Mouse (Mus musculus) gastrocnemius, postnatal 14 days (tissue): ENCODE results near the gene 4931409K22Rik. TPM values are rescaled to one million over a fixed set of nuclear protein-coding genes. Genes with fewer than 3 reads are reported as not detected.

Source experiments
- DNase-seq: peaks from one replicate; pipeline ENCODE4 v3.0.0; 2021; ENCODE audit warnings: mixed read lengths
- intact Hi-C: fragments of 180-260 bp; cut with DNase I; formaldehyde crosslinking; loops from one replicate; pipeline ENCODE4 v1.15.1; 2025; ENCODE audit warnings: low total_unique reads
- total RNA-seq, 2 experiments: library from RNA; stranded (reverse); gene quantifications; 2 replicates each; pipeline ENCODE4 v1.2.3; 2021

Gene 4931409K22Rik
- total RNA-seq, 2 experiments from 2014 or later = not detected

- intact Hi-C loops = no loop called here
Observed at GRCm38 (mm10) chr5:24551317-24551688, 5.3 kb downstream of the 4931409K22Rik start.

GRCm38 (mm10) chr5:24550598-24551316 lies 5.9 kb downstream of the 4931409K22Rik start:
- peak; percentile 57 for DNase-seq
- intact Hi-C loops = no loop called here

More at GRCm38 (mm10) chr5:24551317-24551688, 5.3 kb downstream of the 4931409K22Rik start:
- DNase-seq = no peak

GRCm38 (mm10) chr5:24542643-24543042 lies 14.0 kb downstream of the 4931409K22Rik start:
- intact Hi-C loops = no loop called here
- DNase-seq = no peak

- intact Hi-C loops = no loop called here
- DNase-seq = no peak
Observed at GRCm38 (mm10) chr5:24541144-24541569, 15.5 kb downstream of the 4931409K22Rik start.

DNA sequence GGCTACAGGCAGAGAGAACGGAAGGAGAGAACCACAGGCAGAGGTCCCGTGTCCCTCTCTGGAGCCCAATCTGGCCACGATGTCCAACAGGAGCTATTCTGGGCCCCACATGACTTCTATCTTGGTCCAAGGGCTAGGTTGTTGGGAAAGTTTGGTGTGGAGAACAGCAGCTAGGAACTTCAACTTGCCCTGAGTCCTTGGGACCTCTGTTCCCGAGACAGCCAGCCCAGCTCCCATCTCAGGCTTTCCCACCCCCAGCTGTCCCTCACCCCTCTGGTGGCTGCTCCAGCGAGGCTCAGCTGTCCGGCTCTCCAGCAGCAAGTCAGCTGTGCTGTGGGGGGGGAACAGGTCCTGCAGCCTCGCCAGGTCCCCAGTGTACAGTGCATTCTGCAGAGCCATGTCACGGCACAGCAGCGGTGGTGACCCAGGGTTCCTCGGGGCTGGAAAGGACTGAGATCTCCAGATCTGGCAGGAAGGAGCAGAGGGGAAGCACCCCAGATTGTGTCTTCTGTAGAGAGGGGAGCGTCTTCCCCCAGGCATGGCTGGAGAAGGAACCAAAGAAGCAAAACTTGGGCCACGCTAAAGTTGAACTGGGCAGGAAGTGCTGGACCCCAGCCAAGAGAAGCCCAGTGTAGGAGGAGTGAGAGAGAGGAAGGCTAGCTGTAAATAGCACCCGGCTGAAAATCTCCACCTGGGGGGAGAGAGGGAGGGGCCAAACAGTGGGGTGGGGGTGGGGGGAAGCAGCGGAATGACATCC lies 16.0 kb downstream of the 4931409K22Rik start, which contains the start of gene Asb10:
Asb10 (minus strand) TSS at position 592 of the 757 bp plus-strand sequence.
- intact Hi-C loops = no loop called here

DNA sequence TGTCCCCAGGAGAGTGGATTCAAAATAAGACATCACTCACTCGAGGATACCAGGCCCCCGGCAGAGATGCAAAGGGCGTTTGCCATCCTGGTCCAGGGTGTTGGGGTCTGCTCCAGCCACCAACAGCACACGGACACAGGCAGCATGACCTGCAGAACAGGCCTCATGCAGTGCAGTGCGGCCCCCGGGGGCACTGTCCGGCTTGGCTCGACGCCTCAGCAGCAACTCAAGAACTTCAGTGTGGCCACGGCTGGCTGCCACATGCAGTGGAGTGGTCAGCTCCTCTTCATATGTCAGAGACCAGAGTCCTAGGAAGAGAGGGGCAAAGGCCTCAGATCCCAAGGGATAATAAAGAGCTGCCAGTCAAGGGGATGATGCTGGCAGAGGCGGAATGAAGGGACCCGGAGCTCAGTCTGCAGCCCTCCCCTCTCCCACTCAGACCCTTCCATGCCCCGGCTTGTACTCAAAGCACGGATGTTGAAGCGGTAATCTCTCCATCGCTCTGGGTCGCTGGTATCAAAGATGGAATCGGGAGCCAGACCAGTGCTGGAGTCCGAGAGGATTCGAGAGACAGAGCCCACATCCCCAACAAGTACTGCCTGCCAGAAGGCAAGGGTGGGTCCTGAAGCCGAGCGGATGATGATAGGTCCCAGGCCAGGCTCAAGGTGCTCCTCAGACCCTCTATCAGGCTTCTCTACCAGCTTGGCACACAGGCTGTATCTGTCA lies 16.9 kb downstream of the 4931409K22Rik start:
- DNase-seq = no peak
- intact Hi-C loops = loop anchor here (10.0 kb wide), 1 partner anchor 115 kb away; no protein-coding TSS in a partner anchor

More for the DNA sequence above, 16.0 kb downstream of the 4931409K22Rik start, which contains the start of gene Asb10:
- peak; percentile 87 for DNase-seq

DNA sequence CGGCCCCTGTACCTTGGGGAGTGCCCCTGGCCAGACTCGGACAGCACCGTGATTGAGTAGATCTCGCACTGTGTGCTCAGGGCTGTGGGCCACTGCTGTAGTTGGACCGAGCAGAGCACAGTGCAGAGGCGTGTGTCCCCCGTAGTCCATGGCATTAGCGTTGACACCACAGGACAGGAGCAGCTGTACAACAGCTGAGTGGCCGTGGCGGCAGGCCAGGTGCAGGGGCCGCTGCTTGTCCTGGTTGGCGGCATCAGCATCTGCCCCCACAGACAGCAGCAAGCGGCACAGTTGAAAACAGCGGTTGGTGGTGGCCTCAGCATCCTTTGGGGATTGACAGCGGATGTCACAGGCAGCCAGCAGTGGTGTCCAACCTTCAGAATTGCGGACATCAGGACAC lies 19.0 kb downstream of the 4931409K22Rik start:
- intact Hi-C loops = loop anchor here (10.0 kb wide), 1 partner anchor 117 kb away; no protein-coding TSS in a partner anchor
- peak; percentile 72 for DNase-seq

GRCm38 (mm10) chr5:24536511-24536910 lies 20.1 kb downstream of the 4931409K22Rik start:
- intact Hi-C loops = loop anchor here (10.0 kb wide), 1 partner anchor 118 kb away; no protein-coding TSS in a partner anchor
- no peak for DNase-seq

DNA sequence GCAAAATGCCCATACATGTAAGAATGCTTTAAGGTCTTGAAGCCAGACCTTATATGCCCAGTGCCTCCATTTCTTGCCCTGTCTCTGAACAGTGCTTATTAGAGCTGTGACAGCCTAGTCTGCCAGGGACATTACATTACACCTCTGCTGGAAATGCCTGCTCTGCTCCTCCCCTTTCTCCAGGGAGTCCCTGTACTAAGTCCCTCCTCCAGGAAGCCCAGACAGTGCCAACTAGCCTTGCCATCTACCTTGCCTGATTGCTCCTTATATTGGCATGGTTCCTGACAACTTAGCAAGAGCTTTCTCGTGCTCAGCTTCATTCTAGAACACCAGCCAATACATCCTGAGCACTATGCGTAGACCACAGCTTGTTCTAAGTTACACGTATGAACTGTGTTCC lies 20.9 kb downstream of the 4931409K22Rik start:
- no peak for DNase-seq

DNA sequence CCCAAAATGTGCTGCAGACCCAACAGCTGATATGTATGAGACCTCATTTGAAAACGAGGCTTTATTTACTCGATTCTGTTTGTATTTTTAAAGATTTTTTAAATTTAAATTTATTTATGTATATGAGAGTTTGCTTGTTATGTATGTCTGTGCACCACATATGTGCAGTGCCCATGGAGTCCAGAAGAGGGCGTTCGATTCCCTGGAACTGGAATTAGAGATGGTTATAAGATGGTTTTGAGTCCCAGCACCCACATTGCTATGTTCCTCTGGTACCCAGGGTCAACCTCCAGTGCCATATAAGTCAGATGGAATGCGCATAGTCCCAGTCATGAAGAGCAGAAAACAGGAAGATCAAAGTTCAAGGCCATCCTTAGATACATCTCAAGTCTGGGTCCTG lies 22.3 kb downstream of the 4931409K22Rik start:
- intact Hi-C loops = loop anchor here (5.0 to 10.0 kb wide), 2 partner anchors 58 to 121 kb away; no protein-coding TSS in a partner anchor
- DNase-seq = no peak

More for the DNA sequence above, 20.9 kb downstream of the 4931409K22Rik start:
- intact Hi-C loops = loop anchor here (10.0 kb wide), 1 partner anchor 119 kb away; no protein-coding TSS in a partner anchor

GRCm38 (mm10) chr5:24533391-24533790 lies 23.2 kb downstream of the 4931409K22Rik start:
- intact Hi-C loops = loop anchor here (5.0 to 10.0 kb wide), 2 partner anchors 59 to 121 kb away; no protein-coding TSS in a partner anchor
- DNase-seq = no peak

DNA sequence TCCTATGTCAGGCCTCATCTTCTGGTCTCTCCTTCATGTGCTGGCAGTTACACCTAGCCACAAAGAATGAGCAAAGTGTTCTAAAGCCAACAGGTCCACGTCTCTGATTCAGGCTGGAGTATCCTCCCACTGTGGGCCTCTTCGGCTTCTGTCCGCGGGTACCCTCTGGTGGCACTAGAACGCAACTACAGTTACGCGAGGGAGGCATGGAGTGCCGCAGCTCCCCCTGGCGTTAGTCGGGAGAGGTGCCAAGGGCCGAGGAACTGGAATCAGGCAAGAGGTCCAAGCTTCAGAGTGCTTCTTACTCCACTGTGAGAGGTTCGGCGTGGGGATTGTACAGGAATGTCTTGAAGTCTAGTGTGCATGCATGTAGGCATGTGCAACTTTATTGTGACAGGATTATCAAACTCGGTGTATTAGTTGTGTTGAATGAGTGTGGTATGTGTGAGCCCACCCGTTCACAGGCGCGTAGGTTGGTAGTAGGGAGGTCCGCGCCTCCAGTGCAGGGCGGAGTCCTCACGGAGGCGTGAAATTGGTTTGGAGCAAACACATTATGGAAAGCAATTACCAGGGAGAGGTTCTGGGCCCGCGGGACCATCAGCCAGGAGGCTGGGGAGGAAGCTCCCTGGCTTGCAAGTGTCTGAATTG lies 26.4 kb downstream of the 4931409K22Rik start:
- DNase-seq = peak; percentile 94
- intact Hi-C loops = loop anchor here (5.0 to 10.0 kb wide), 2 partner anchors 62 to 125 kb away; no protein-coding TSS in a partner anchor

DNA sequence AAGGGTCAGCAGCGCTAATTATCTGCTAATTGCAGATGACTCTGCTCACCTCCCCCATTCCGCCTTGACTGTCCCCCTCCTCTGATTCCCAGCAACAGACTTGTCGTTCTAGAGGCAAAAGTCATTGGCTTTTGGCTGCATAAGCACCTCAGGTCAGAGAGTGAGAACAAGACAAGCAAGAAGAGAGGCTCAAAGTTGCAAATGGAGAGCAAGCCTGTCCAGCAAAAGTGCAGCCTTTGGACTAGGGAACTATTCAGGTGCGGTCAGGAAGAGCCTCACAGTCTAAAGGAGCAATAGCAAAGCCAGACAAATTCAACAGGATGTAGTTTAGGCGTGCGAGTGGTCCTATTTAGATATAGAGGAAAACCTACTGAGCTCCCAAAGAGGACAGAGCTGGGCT lies 28.8 kb downstream of the 4931409K22Rik start:
- intact Hi-C loops = loop anchor here (5.0 kb wide), 1 partner anchor 45 kb away; no protein-coding TSS in a partner anchor

DNA sequence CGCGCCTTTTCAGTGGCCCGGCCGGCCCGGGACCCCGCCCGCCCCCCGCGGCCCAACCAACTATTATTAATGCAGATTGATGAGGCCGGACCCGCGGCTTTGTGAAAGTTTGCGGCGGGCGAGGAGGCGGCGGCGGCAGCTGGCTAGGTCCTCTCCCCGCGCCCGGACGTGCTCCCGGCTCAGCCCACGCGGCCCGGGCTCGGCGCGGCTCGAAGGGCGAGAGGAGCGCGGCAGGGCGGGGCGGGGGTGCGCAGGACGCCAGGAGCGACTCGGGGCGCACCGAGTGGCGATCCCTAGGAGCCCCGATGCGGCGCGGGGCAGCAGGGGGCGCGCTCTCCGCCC lies 29.7 kb downstream of the 4931409K22Rik start, which contains the start of gene Gbx1:
Gbx1 (minus strand) TSS at position 314 of the 342 bp plus-strand sequence.
- DNase-seq = peak; percentile 43
- intact Hi-C loops = loop anchor here (5.0 kb wide), 1 partner anchor 45 kb away; no protein-coding TSS in a partner anchor

More for the DNA sequence above, 28.8 kb downstream of the 4931409K22Rik start:
- DNase-seq = no peak

GRCm38 (mm10) chr5:24526190-24526888 lies 30.3 kb downstream of the 4931409K22Rik start:
- no peak for DNase-seq
- intact Hi-C loops = loop anchor here (5.0 kb wide), 1 partner anchor 44 kb away; no protein-coding TSS in a partner anchor

- no peak for DNase-seq
- intact Hi-C loops = loop anchor here (5.0 kb wide), 1 partner anchor 43 kb away; no protein-coding TSS in a partner anchor
Observed at GRCm38 (mm10) chr5:24525360-24526189, 31.0 kb downstream of the 4931409K22Rik start.

- DNase-seq = no peak
- intact Hi-C loops = no loop called here
Observed at GRCm38 (mm10) chr5:24524522-24524921, 32.1 kb downstream of the 4931409K22Rik start.
